Mouse (Mus musculus): ENCODE results near the gene Fto. TPM values are rescaled to one million over a fixed set of nuclear protein-coding genes. Genes with fewer than 3 reads are reported as not detected.

Gene Fto
- polyA plus RNA-seq, 1 experiment, result 119 TPM

GRCm38 (mm10) chr8:91338389-91339154, 25.2 kb downstream of the Fto start:
- H3K4me1 ChIP-seq (ENCODE audit: control insufficient read depth, insufficient read depth, low read length), result no peaks in the 10 kb centered on the region
- peak overlapping the region; percentile 15; the same call in 1 of the 2 replicates for H3K27ac ChIP-seq (ENCODE audit: insufficient read depth, low read length)
- TF ChIP-seq POLR2A (IDR thresholded peaks at IDR 0.05; ENCODE audit: extremely low read depth, insufficient read depth, low read length), result no peak
- TF ChIP-seq CTCF (IDR thresholded peaks at IDR 0.05; ENCODE audit: extremely low read depth, insufficient read depth, low read length), result no peak
- H3K4me3 ChIP-seq (ENCODE audit: insufficient read depth, low read length), result no peak overlapping the region

- H3K4me3 ChIP-seq (ENCODE audit: insufficient read depth, low read length), result no peak overlapping the region
- H3K27ac ChIP-seq (ENCODE audit: insufficient read depth, low read length), result no peak overlapping the region
- TF ChIP-seq CTCF (IDR thresholded peaks at IDR 0.05; ENCODE audit: extremely low read depth, insufficient read depth, low read length), result no peak
- no peak for TF ChIP-seq POLR2A (IDR thresholded peaks at IDR 0.05; ENCODE audit: extremely low read depth, insufficient read depth, low read length)
- H3K4me1 ChIP-seq (ENCODE audit: control insufficient read depth, insufficient read depth, low read length), result no peaks in the 10 kb centered on the region
These were observed 26.3 kb downstream of the Fto start for GRCm38 (mm10) chr8:91339651-91340050.

GRCm38 (mm10) chr8:91340746-91341145, 27.4 kb downstream of the Fto start:
- no peak overlapping the region for H3K27ac ChIP-seq (ENCODE audit: insufficient read depth, low read length)
- no peak overlapping the region for H3K4me3 ChIP-seq (ENCODE audit: insufficient read depth, low read length)
- TF ChIP-seq POLR2A (IDR thresholded peaks at IDR 0.05; ENCODE audit: extremely low read depth, insufficient read depth, low read length) (no peak), CTCF (IDR thresholded peaks at IDR 0.05; ENCODE audit: extremely low read depth, insufficient read depth, low read length) (no peak)
- H3K4me1 ChIP-seq (ENCODE audit: control insufficient read depth, insufficient read depth, low read length), result no peaks in the 10 kb centered on the region

- no peak for TF ChIP-seq CTCF (IDR thresholded peaks at IDR 0.05; ENCODE audit: extremely low read depth, insufficient read depth, low read length)
- no peak for TF ChIP-seq POLR2A (IDR thresholded peaks at IDR 0.05; ENCODE audit: extremely low read depth, insufficient read depth, low read length)
- no peak overlapping the region for H3K27ac ChIP-seq (ENCODE audit: insufficient read depth, low read length)
These were observed 28.9 kb downstream of the Fto start for GRCm38 (mm10) chr8:91342196-91342595.

GRCm38 (mm10) chr8:91342798-91343197, 29.5 kb downstream of the Fto start:
- TF ChIP-seq CTCF (IDR thresholded peaks at IDR 0.05; ENCODE audit: extremely low read depth, insufficient read depth, low read length), result no peak
- TF ChIP-seq POLR2A (IDR thresholded peaks at IDR 0.05; ENCODE audit: extremely low read depth, insufficient read depth, low read length), result no peak
- Histone ChIP-seq H3K4me1 (ENCODE audit: control insufficient read depth, insufficient read depth, low read length) (no peaks in the 10 kb centered on the region), H3K27ac (ENCODE audit: insufficient read depth, low read length) (no peak overlapping the region)

More at GRCm38 (mm10) chr8:91342196-91342595, 28.9 kb downstream of the Fto start:
- Histone ChIP-seq H3K4me3 (ENCODE audit: insufficient read depth, low read length) (no peak overlapping the region), H3K4me1 (ENCODE audit: control insufficient read depth, insufficient read depth, low read length) (no peaks in the 10 kb centered on the region)

GRCm38 (mm10) chr8:91344659-91345058, 31.3 kb downstream of the Fto start:
- no peak overlapping the region for H3K27ac ChIP-seq (ENCODE audit: insufficient read depth, low read length)
- TF ChIP-seq POLR2A (IDR thresholded peaks at IDR 0.05; ENCODE audit: extremely low read depth, insufficient read depth, low read length) (no peak), CTCF (IDR thresholded peaks at IDR 0.05; ENCODE audit: extremely low read depth, insufficient read depth, low read length) (no peak)

More at GRCm38 (mm10) chr8:91342798-91343197, 29.5 kb downstream of the Fto start:
- H3K4me3 ChIP-seq (ENCODE audit: insufficient read depth, low read length), result no peak overlapping the region

GRCm38 (mm10) chr8:91347146-91347545, 33.8 kb downstream of the Fto start:
- Histone ChIP-seq H3K4me3 (ENCODE audit: insufficient read depth, low read length) (no peak overlapping the region), H3K27ac (ENCODE audit: insufficient read depth, low read length) (no peak overlapping the region), H3K4me1 (ENCODE audit: control insufficient read depth, insufficient read depth, low read length) (0 out of 2 replicates have a peak, but pooled peaks cover 2% of the 10 kb centered on the region)
- no peak for TF ChIP-seq CTCF (IDR thresholded peaks at IDR 0.05; ENCODE audit: extremely low read depth, insufficient read depth, low read length)

More at GRCm38 (mm10) chr8:91344659-91345058, 31.3 kb downstream of the Fto start:
- Histone ChIP-seq H3K4me3 (ENCODE audit: insufficient read depth, low read length) (no peak overlapping the region), H3K4me1 (ENCODE audit: control insufficient read depth, insufficient read depth, low read length) (no peaks in the 10 kb centered on the region)

- no peak overlapping the region for H3K4me3 ChIP-seq (ENCODE audit: insufficient read depth, low read length)
- H3K27ac ChIP-seq (ENCODE audit: insufficient read depth, low read length), result no peak overlapping the region
- TF ChIP-seq CTCF (IDR thresholded peaks at IDR 0.05; ENCODE audit: extremely low read depth, insufficient read depth, low read length) (no peak), POLR2A (IDR thresholded peaks at IDR 0.05; ENCODE audit: extremely low read depth, insufficient read depth, low read length) (no peak)
- H3K4me1 ChIP-seq (ENCODE audit: control insufficient read depth, insufficient read depth, low read length), result 0 out of 2 replicates have a peak, but pooled peaks cover 2% of the 10 kb centered on the region
These were observed 34.3 kb downstream of the Fto start for GRCm38 (mm10) chr8:91347595-91347994.

GRCm38 (mm10) chr8:91349816-91350215, 36.5 kb downstream of the Fto start:
- H3K4me1 ChIP-seq (ENCODE audit: control insufficient read depth, insufficient read depth, low read length), result peaks cover 4% of the 10 kb centered on the region
- H3K4me3 ChIP-seq (ENCODE audit: insufficient read depth, low read length), result no peak overlapping the region
- no peak overlapping the region for H3K27ac ChIP-seq (ENCODE audit: insufficient read depth, low read length)
- TF ChIP-seq POLR2A (IDR thresholded peaks at IDR 0.05; ENCODE audit: extremely low read depth, insufficient read depth, low read length) (no peak), CTCF (IDR thresholded peaks at IDR 0.05; ENCODE audit: extremely low read depth, insufficient read depth, low read length) (no peak)

GRCm38 (mm10) chr8:91350628-91351027, 37.3 kb downstream of the Fto start:
- H3K4me1 ChIP-seq (ENCODE audit: control insufficient read depth, insufficient read depth, low read length), result peaks cover 9% of the 10 kb centered on the region
- no peak overlapping the region for H3K27ac ChIP-seq (ENCODE audit: insufficient read depth, low read length)
- H3K4me3 ChIP-seq (ENCODE audit: insufficient read depth, low read length), result no peak overlapping the region
- TF ChIP-seq CTCF (IDR thresholded peaks at IDR 0.05; ENCODE audit: extremely low read depth, insufficient read depth, low read length), result no peak
- no peak for TF ChIP-seq POLR2A (IDR thresholded peaks at IDR 0.05; ENCODE audit: extremely low read depth, insufficient read depth, low read length)
